Mouse (Mus musculus) liver, embryonic 14.5 days (tissue): Measurements from ENCODE around the gene Cpeb4.

Source experiments
- CTCF ChIP-seq: IDR thresholded peaks from 2 replicates; pipeline ENCODE4 v1.5.1; 2016; ENCODE audit warnings: antibody characterized with exemption, low read depth, control low read depth
- EP300 ChIP-seq: IDR thresholded peaks from 2 replicates; pipeline ENCODE4 v1.6.1; 2016; ENCODE audit warnings: antibody characterized with exemption, low read depth

DNA sequence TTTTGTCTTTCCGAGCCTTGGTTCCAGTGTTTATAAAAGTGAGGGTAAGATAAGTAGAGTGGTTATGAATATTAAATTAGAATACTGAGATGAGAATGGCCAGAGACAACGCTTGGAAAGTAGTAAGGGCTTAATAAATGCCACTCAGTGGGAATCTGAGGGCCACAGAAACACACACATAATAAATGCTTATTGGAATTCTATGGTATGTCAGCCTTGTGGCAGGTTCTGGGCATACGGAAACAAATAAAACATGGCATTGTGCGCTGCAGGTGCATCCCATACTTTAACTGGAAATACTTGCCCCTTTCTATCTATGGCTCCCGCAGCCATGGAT is 24.6 kb upstream of the Cpeb4 start:
- TF ChIP-seq EP300 (no peak), CTCF (no peak)
